Comparison of ENCODE assay signal across 13 mouse cellular contexts in genomic region chr15:98978409-98979172, GRCm38 (mm10). TPM values are rescaled to one million over a fixed set of nuclear protein-coding genes. Genes with fewer than 3 reads are reported as not detected.
A peak's percentile ranks its signal among the peaks of the same experiment; 100 is the strongest.
DNase-seq lines count a peak whose midpoint lies in the region; ATAC-seq and TF ChIP-seq lines count a peak whose summit lies in the region.
"Had no signal": no experiment of that assay in that cellular context is flagged by ENCODE, and none has a peak within 500 bp of the region (broad histone marks: within the 10 kb centered on the region; RNA-seq: fewer than 3 reads in every experiment).

No protein-coding gene starts in this region.

- peak overlapping the region; percentile 77; the same call in 1 of the 2 replicates for H3K27ac ChIP-seq in heart, embryonic 13.5 days (replicated peaks)
- no peak overlapping the region for H3K27ac ChIP-seq in heart, adult 2 months
- H3K27ac ChIP-seq in MEL (ENCODE audit: control insufficient read depth, low read depth, low read length): no peak overlapping the region
- peak overlapping the region; percentile 90 for H3K27ac ChIP-seq in forebrain, embryonic 14.5 days (ENCODE audit: low read depth, low read length)
- peak overlapping the region; percentile 96 for H3K27ac ChIP-seq in midbrain, embryonic 13.5 days
- H3K27ac ChIP-seq: stomach, embryonic 15.5 days had no signal

- ATAC-seq in heart, embryonic 13.5 days (ENCODE audit: extremely low read depth, insufficient number of reproducible peaks, low FRiP score, low TSS enrichment): no peak
- no peak for ATAC-seq in forebrain, embryonic 14.5 days
- ATAC-seq in midbrain, embryonic 13.5 days: peak; percentile 15; the same call in 1 of the 2 replicates

- H3K9me3 ChIP-seq in heart, embryonic 13.5 days: no peaks in the 10 kb centered on the region
- H3K9me3 ChIP-seq in MEL (replicated peaks; ENCODE audit: insufficient read depth, low read length): no peaks in the 10 kb centered on the region
- H3K9me3 ChIP-seq in forebrain, embryonic 14.5 days (replicated peaks; ENCODE audit: control insufficient read depth, low read length): no peaks in the 10 kb centered on the region
- H3K9me3 ChIP-seq in midbrain, embryonic 13.5 days: no peaks in the 10 kb centered on the region
- H3K9me3 ChIP-seq: stomach, embryonic 15.5 days had no signal

- peaks cover 39% of the 10 kb centered on the region for H3K4me1 ChIP-seq in heart, embryonic 13.5 days
- peaks cover 5% of the 10 kb centered on the region for H3K4me1 ChIP-seq in heart, adult 2 months (ENCODE audit: control insufficient read depth, insufficient read depth, low read length)
- no peaks in the 10 kb centered on the region for H3K4me1 ChIP-seq in MEL (ENCODE audit: control insufficient read depth in 1 of 2, insufficient read depth in 2 of 2, low read length in 2 of 2)
- peaks cover 28% of the 10 kb centered on the region for H3K4me1 ChIP-seq in forebrain, embryonic 14.5 days (ENCODE audit: control insufficient read depth, insufficient read depth, low read length)
- H3K4me1 ChIP-seq in midbrain, embryonic 13.5 days (replicated peaks): peaks cover 70% of the 10 kb centered on the region
- H3K4me1 ChIP-seq: stomach, embryonic 15.5 days had no signal

- intact Hi-C loops in heart, adult 2 months (cut with DNase I): no loop called here

- no peak overlapping the region for H3K4me3 ChIP-seq in heart, embryonic 13.5 days
- H3K4me3 ChIP-seq in heart, adult 2 months: no peak overlapping the region
- H3K4me3 ChIP-seq in MEL (ENCODE audit: control insufficient read depth in 1 of 2, insufficient read depth in 1 of 2, low read depth in 2 of 2, low read length in 2 of 2): no peak overlapping the region
- H3K4me3 ChIP-seq in forebrain, embryonic 14.5 days (ENCODE audit: low read depth, low read length): 0 out of 2 replicates have a peak overlapping the region, but pooled peaks have one; percentile 11
- peak overlapping the region; percentile 27 for H3K4me3 ChIP-seq in midbrain, embryonic 13.5 days (replicated peaks)
- H3K4me3 ChIP-seq: stomach, embryonic 15.5 days had no signal

- DNase-seq in heart, adult 2 months: no peak
- no peak for DNase-seq in MEL (ENCODE audit: low read depth, low spot score)
- DNase-seq in forebrain, embryonic 14.5 days (ENCODE audit: low spot score): no peak
- no peak for DNase-seq in cerebellum, adult 9-10 months
- no peak for DNase-seq in frontal cortex, adult 2 months (ENCODE audit: extremely low spot score in 1 of 2, low spot score in 1 of 2)
- DNase-seq in urinary bladder, postnatal 36 days (ENCODE audit: low spot score in 2 of 2): no peak

- no peak for TF ChIP-seq RAD21 in MEL (IDR thresholded peaks at IDR 0.05; ENCODE audit: low read depth, low read length)

- 76% methylated on average over 20 of the region's 20 CpGs for WGBS in heart, embryonic 13.5 days
- WGBS in heart, adult 2 months: 85% methylated on average over 20 of the region's 20 CpGs
- 49% methylated on average over 20 of the region's 20 CpGs for WGBS in forebrain, embryonic 14.5 days
- 34% methylated on average over 20 of the region's 20 CpGs for WGBS in midbrain, embryonic 13.5 days

- no peaks in the 10 kb centered on the region for H3K79me2 ChIP-seq in heart, adult 2 months (replicated peaks; ENCODE audit: control insufficient read depth, insufficient read depth, low read length)
- H3K79me2 ChIP-seq in MEL (ENCODE audit: control insufficient read depth, insufficient read depth, low read length, poor library complexity): no peaks in the 10 kb centered on the region

- no peaks in the 10 kb centered on the region for H3K36me3 ChIP-seq in heart, embryonic 13.5 days
- no peaks in the 10 kb centered on the region for H3K36me3 ChIP-seq in heart, adult 2 months (ENCODE audit: control insufficient read depth, insufficient read depth, low read length)
- H3K36me3 ChIP-seq in MEL (ENCODE audit: control insufficient read depth in 1 of 2, insufficient read depth in 2 of 2, low read length in 2 of 2): no peaks in the 10 kb centered on the region
- no peaks in the 10 kb centered on the region for H3K36me3 ChIP-seq in forebrain, embryonic 14.5 days (ENCODE audit: control insufficient read depth, insufficient read depth, low read length)
- H3K36me3 ChIP-seq in midbrain, embryonic 13.5 days: no peaks in the 10 kb centered on the region
- H3K36me3 ChIP-seq: stomach, embryonic 15.5 days had no signal

- H3K9ac ChIP-seq in heart, embryonic 13.5 days: peak overlapping the region; percentile 70; the same call in 1 of the 2 replicates
- H3K9ac ChIP-seq in heart, adult 2 months (ENCODE audit: low read depth, low read length): no peak overlapping the region
- H3K9ac ChIP-seq in MEL (ENCODE audit: control insufficient read depth, low read depth, low read length, poor library complexity, severe bottlenecking): no peak overlapping the region
- peak overlapping the region; percentile 46 for H3K9ac ChIP-seq in forebrain, embryonic 14.5 days (ENCODE audit: low read length)
- H3K9ac ChIP-seq in midbrain, embryonic 13.5 days (replicated peaks): peak overlapping the region; percentile 56
- H3K9ac ChIP-seq: stomach, embryonic 15.5 days had no signal

- H3K27me3 ChIP-seq in heart, embryonic 13.5 days (replicated peaks): no peaks in the 10 kb centered on the region
- no peaks in the 10 kb centered on the region for H3K27me3 ChIP-seq in heart, adult 2 months (ENCODE audit: control insufficient read depth, insufficient read depth, low read length)
- peaks cover 10 to 28% of the 10 kb centered on the region in 2 experiments for H3K27me3 ChIP-seq in MEL (ENCODE audit: control insufficient read depth in 1 of 2, insufficient read depth in 2 of 2, low read length in 2 of 2)
- H3K27me3 ChIP-seq in forebrain, embryonic 14.5 days (replicated peaks; ENCODE audit: control insufficient read depth, insufficient read depth, low read length): no peaks in the 10 kb centered on the region
- H3K27me3 ChIP-seq in midbrain, embryonic 13.5 days: no peaks in the 10 kb centered on the region
- H3K27me3 ChIP-seq: stomach, embryonic 15.5 days had no signal

- no peak for TF ChIP-seq CTCF in heart, adult 2 months (IDR thresholded peaks at IDR 0.05)
- TF ChIP-seq CTCF in MEL (IDR thresholded peaks at IDR 0.05 in 2 of 3, conservative IDR thresholded peaks at IDR 0.05 in 1 of 3; ENCODE audit: control insufficient read depth in 1 of 3, insufficient read depth in 1 of 3, low read depth in 2 of 3, low read length in 3 of 3, poor library complexity in 1 of 3, severe bottlenecking in 1 of 3): no peak

- no peak for TF ChIP-seq POLR2A in heart, adult 2 months (IDR thresholded peaks at IDR 0.05; ENCODE audit: insufficient read depth, low read depth, low read length)
- no peak for TF ChIP-seq POLR2A in MEL (IDR thresholded peaks at IDR 0.05; ENCODE audit: control insufficient read depth in 1 of 2, insufficient read depth in 1 of 2, low read depth in 1 of 2, low read length in 2 of 2, poor library complexity in 1 of 2)

- peak overlapping the region; percentile 48 for H3K4me2 ChIP-seq in heart, embryonic 13.5 days
- H3K4me2 ChIP-seq in forebrain, embryonic 14.5 days (ENCODE audit: low read length): peak overlapping the region; percentile 43
- peak overlapping the region; percentile 56 for H3K4me2 ChIP-seq in midbrain, embryonic 13.5 days (replicated peaks)
- H3K4me2 ChIP-seq: stomach, embryonic 15.5 days had no signal

- no peak for TF ChIP-seq EP300 in heart, adult 2 months (IDR thresholded peaks at IDR 0.05; ENCODE audit: insufficient read depth, low read depth, low read length)
- TF ChIP-seq EP300 in MEL (IDR thresholded peaks at IDR 0.05; ENCODE audit: low read depth in 1 of 2, low read length in 2 of 2): no peak

RNA-seq across cellular contexts. Expression of gene Tuba1a, which starts 25.1 kb away (rescaled TPM):
- polyA plus RNA-seq in heart, embryonic 13.5 days (2015; fragmentation: Nextera tagmentation; extraction: Ambion mirVana): 1,012 and 1,030 TPM in 2 replicates
- total RNA-seq in heart, adult 2 months (2021): 10 to 100 TPM; 57.0 to 85.0 TPM
- 165 and 235 TPM in 2 replicates for polyA plus RNA-seq in heart, adult 2 months (2012; rRNA removed)
- 112 and 133 TPM in 2 replicates for total RNA-seq in MEL (2012; rRNA removed)
- 10 to 100 TPM in 1 of 2 experiments, not detected in 1; 83.6 TPM for polyA plus RNA-seq in MEL (2012; ENCODE audit: insufficient read depth in 1 of 2, insufficient read length in 2 of 2, low read depth in 1 of 2, low replicate concordance in 2 of 2, missing spikeins in 1 of 2)
- polyA plus RNA-seq in forebrain, embryonic 14.5 days (2014; fragmentation: Nextera tagmentation; extraction: Ambion mirVana): 18,182 and 18,289 TPM in 2 replicates
- 15,883 and 15,999 TPM in 2 replicates for polyA plus RNA-seq in midbrain, embryonic 13.5 days (2015; fragmentation: Nextera tagmentation; extraction: Ambion mirVana)
- 1,817 and 1,854 TPM in 2 replicates for polyA plus RNA-seq in frontal cortex, adult 2 months (2012; rRNA removed)

RNA-seq across cellular contexts. Expression of gene Gm49450, which starts 25.2 kb away (rescaled TPM):
- polyA plus RNA-seq in heart, embryonic 13.5 days (2015; fragmentation: Nextera tagmentation; extraction: Ambion mirVana): not detected in 2 replicates
- not detected for total RNA-seq in heart, adult 2 months (2021)
- 26.2 TPM in 1 of 2 replicates, not detected in the other for polyA plus RNA-seq in heart, adult 2 months (2012; rRNA removed)
- total RNA-seq in MEL (2012; rRNA removed): not detected in 2 replicates
- polyA plus RNA-seq in MEL (2012; ENCODE audit: insufficient read depth in 1 of 2, insufficient read length in 2 of 2, low read depth in 1 of 2, low replicate concordance in 2 of 2, missing spikeins in 1 of 2): not detected
- not detected in 2 replicates for polyA plus RNA-seq in forebrain, embryonic 14.5 days (2014; fragmentation: Nextera tagmentation; extraction: Ambion mirVana)
- polyA plus RNA-seq in midbrain, embryonic 13.5 days (2015; fragmentation: Nextera tagmentation; extraction: Ambion mirVana): not detected in 2 replicates
- polyA plus RNA-seq in frontal cortex, adult 2 months (2012; rRNA removed): 0.17 and 3.5 TPM in 2 replicates
- total RNA-seq: adrenal gland, postnatal 36 days; heart, postnatal 4 days; layer of hippocampus, postnatal 10 days had no signal
- polyA plus RNA-seq: lung, embryonic 16.5 days; stomach, embryonic 15.5 days had no signal

RNA-seq across cellular contexts. Expression of gene Tuba1b, which starts 44.2 kb away (rescaled TPM):
- polyA plus RNA-seq in heart, embryonic 13.5 days (2015; fragmentation: Nextera tagmentation; extraction: Ambion mirVana): 1,584 and 1,655 TPM in 2 replicates
- total RNA-seq in heart, adult 2 months (2021): 100 to 1,000 TPM; 129 to 144 TPM
- polyA plus RNA-seq in heart, adult 2 months (2012; rRNA removed): 534 and 728 TPM in 2 replicates
- 1,577 and 1,672 TPM in 2 replicates for total RNA-seq in MEL (2012; rRNA removed)
- polyA plus RNA-seq in MEL (2012; ENCODE audit: insufficient read depth in 1 of 2, insufficient read length in 2 of 2, low read depth in 1 of 2, low replicate concordance in 2 of 2, missing spikeins in 1 of 2): 1,000 to 10,000 TPM in 1 of 2 experiments, not detected in 1; 1,861 TPM
- polyA plus RNA-seq in forebrain, embryonic 14.5 days (2014; fragmentation: Nextera tagmentation; extraction: Ambion mirVana): 1,499 and 1,719 TPM in 2 replicates
- polyA plus RNA-seq in midbrain, embryonic 13.5 days (2015; fragmentation: Nextera tagmentation; extraction: Ambion mirVana): 1,161 and 1,231 TPM in 2 replicates
- 1,157 and 1,186 TPM in 2 replicates for polyA plus RNA-seq in frontal cortex, adult 2 months (2012; rRNA removed)

RNA-seq across cellular contexts. Expression of gene Tuba1c, which starts 51.1 kb away (rescaled TPM):
- 150 and 158 TPM in 2 replicates for polyA plus RNA-seq in heart, embryonic 13.5 days (2015; fragmentation: Nextera tagmentation; extraction: Ambion mirVana)
- total RNA-seq in heart, adult 2 months (2021): 10 to 100 TPM; 30.1 to 39.0 TPM
- 58.6 and 74.4 TPM in 2 replicates for polyA plus RNA-seq in heart, adult 2 months (2012; rRNA removed)
- total RNA-seq in MEL (2012; rRNA removed): 163 and 201 TPM in 2 replicates
- 100 to 1,000 TPM in 1 of 2 experiments, not detected in 1; 129 TPM for polyA plus RNA-seq in MEL (2012; ENCODE audit: insufficient read depth in 1 of 2, insufficient read length in 2 of 2, low read depth in 1 of 2, low replicate concordance in 2 of 2, missing spikeins in 1 of 2)
- 56.7 and 93.1 TPM in 2 replicates for polyA plus RNA-seq in forebrain, embryonic 14.5 days (2014; fragmentation: Nextera tagmentation; extraction: Ambion mirVana)
- polyA plus RNA-seq in midbrain, embryonic 13.5 days (2015; fragmentation: Nextera tagmentation; extraction: Ambion mirVana): 37.3 and 41.4 TPM in 2 replicates
- polyA plus RNA-seq in frontal cortex, adult 2 months (2012; rRNA removed): 5.8 and 10.6 TPM in 2 replicates

Comparison
In these comparisons a context has a peak if more than half of its experiments do, and no peak if none do; other contexts are left out.
1. H3K27ac ChIP-seq: peak in heart, embryonic 13.5 days (single experiment), forebrain, embryonic 14.5 days (single experiment) and midbrain, embryonic 13.5 days (single experiment); none in heart, adult 2 months (single experiment) and MEL (single experiment).
2. H3K9ac ChIP-seq: peak in heart, embryonic 13.5 days (single experiment), forebrain, embryonic 14.5 days (single experiment) and midbrain, embryonic 13.5 days (single experiment); none in heart, adult 2 months (single experiment) and MEL (single experiment).
3. H3K4me3 ChIP-seq: peak in forebrain, embryonic 14.5 days (single experiment) and midbrain, embryonic 13.5 days (single experiment); none in heart, embryonic 13.5 days (single experiment), heart, adult 2 months (single experiment) and MEL (0 of 2).
4. Peak in every context shown above with its lines, with median percentiles within 50 percentile points of each other: H3K4me2 ChIP-seq.